Mouse (Mus musculus): Measurements from ENCODE around the gene Zfp853. TPM values are rescaled to one million over a fixed set of nuclear protein-coding genes. Genes with fewer than 3 reads are reported as not detected.

Gene Zfp853
- polyA plus RNA-seq, 3 experiments from 2014 or later = not detected

GRCm38 (mm10) chr5:143252039-143252438 lies 41.4 kb downstream of the Zfp853 start:
- ATAC-seq = no peak

- ATAC-seq = no peak
These were observed 48.5 kb downstream of the Zfp853 start for GRCm38 (mm10) chr5:143244926-143245325.

Other genes with a start within 250 kb of the Zfp853 start
- 10 to 100 TPM; 31.4 to 41.7 (median 32.2) TPM for gene Rnf216, start 180.6 kb downstream of the Zfp853 start, polyA plus RNA-seq (2017; shearing (Covaris generic))
- under 1 TPM in 1 of 3 experiments, not detected in 2; 0.12 TPM for gene Olfr718-ps1, start 146.0 kb downstream of the Zfp853 start, polyA plus RNA-seq (2017; shearing (Covaris generic))
- gene Rbak, start 112.8 kb downstream of the Zfp853 start, polyA plus RNA-seq (2017; shearing (Covaris generic)) = 10 to 100 TPM in 1 of 3 experiments, 1 to 10 TPM in 2; 7.2 to 11.8 (median 7.7) TPM
- not detected for gene Spdye4b, start 112.6 kb downstream of the Zfp853 start, polyA plus RNA-seq (2017; shearing (Covaris generic))
- not detected for gene Spdye4a, start 66.7 kb downstream of the Zfp853 start, polyA plus RNA-seq (2017; shearing (Covaris generic))
- 1 to 10 TPM; 3.9 to 5.7 (median 4.6) TPM for gene Zfp12, start 58.5 kb downstream of the Zfp853 start, polyA plus RNA-seq (2017; shearing (Covaris generic))
- under 1 TPM; 0.16 to 0.40 (median 0.34) TPM for gene Zfp316, start 23.6 kb downstream of the Zfp853 start, polyA plus RNA-seq (2017; shearing (Covaris generic))
- 1 to 10 TPM; 5.4 to 6.2 (median 5.6) TPM for gene E130309D02Rik, start 21.7 kb upstream of the Zfp853 start, polyA plus RNA-seq (2017; shearing (Covaris generic))
- gene Zdhhc4, start 35.6 kb upstream of the Zfp853 start, polyA plus RNA-seq (2017; shearing (Covaris generic)) = 10 to 100 TPM; 52.1 to 67.4 (median 67.2) TPM
- gene Grid2ip, start 63.7 kb upstream of the Zfp853 start, polyA plus RNA-seq (2017; shearing (Covaris generic)) = not detected
- gene Kdelr2, start 110.2 kb upstream of the Zfp853 start, polyA plus RNA-seq (2017; shearing (Covaris generic)) = 100 to 1,000 TPM in 1 of 3 experiments, 10 to 100 TPM in 2; 76.8 to 100 (median 78.4) TPM
- 10 to 100 TPM in 2 of 3 experiments, 1 to 10 TPM in 1; 9.5 to 13.0 (median 12.7) TPM for gene Daglb, start 171.0 kb upstream of the Zfp853 start, polyA plus RNA-seq (2017; shearing (Covaris generic))
- gene Rac1, start 234.4 kb upstream of the Zfp853 start, polyA plus RNA-seq (2017; shearing (Covaris generic)) = 10 to 100 TPM; 57.1 to 67.7 (median 60.8) TPM

All from inflammation-experienced regulatory T-cells, adult 6 months (primary cell).